Mouse (Mus musculus): ENCODE data around the gene Ttc34. TPM values are rescaled to one million over a fixed set of nuclear protein-coding genes. Genes with fewer than 3 reads are reported as not detected.

Ttc34 gene
- polyA plus RNA-seq, 1 experiment from 2014 or later: not detected

DNA sequence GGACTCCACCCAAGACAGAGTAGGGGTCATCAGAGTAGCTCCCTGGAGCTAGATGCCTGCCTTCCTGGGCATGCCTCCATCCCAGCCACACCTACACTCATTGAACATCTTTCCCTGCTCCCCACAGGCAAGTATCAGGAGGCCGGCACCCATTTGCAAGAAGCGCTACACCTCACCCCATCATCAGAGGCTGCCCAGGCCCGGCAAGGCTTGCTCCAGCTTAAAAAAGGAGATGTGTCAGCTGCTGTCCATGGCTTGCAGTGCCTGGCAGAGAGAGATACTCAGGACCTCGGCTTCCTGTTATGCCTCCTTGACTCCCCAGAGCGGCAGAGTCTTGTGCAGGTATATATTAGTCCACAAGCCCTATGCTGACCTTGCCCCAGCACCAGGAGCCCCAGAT is 24.7 kb downstream of the Ttc34 start:
- Histone ChIP-seq H3K27ac (no peak overlapping the region), H3K4me3 (replicated peaks) (no peak overlapping the region), H3K4me2 (replicated peaks) (no peak overlapping the region), H3K27me3 (replicated peaks) (peaks cover 2% of the 10 kb centered on the region; the same call in 1 of the 2 replicates), H3K4me1 (replicated peaks) (peaks cover 7% of the 10 kb centered on the region), H3K9ac (no peak overlapping the region), H3K36me3 (no peaks in the 10 kb centered on the region), H3K9me3 (no peaks in the 10 kb centered on the region)
- ATAC-seq: no peak
- WGBS: 72% methylated on average over 5 of the region's 5 CpGs

DNA sequence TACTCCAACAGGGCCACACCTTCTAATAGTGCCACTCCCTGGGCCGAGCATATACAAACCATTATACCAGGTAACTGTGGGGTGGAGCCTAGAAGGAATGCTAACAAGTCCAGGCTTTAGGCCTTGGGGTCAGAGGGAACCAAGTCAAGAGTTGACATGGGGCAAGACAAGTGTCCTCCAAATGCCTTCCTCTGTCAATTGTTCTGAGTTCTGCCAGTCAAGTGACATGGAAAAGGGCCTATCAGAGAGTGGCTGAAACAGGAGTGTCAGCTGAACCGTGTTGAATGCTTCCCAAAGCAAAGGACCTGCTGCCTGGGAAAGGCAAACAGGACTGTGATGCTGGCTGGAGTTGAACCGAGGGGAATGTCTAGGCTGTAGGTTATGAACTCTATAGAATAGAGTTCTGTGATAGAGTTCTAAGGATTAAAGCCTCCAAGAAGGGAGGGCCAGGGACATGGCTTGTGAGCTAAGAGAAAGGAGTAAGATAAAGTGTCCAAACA is 26.2 kb downstream of the Ttc34 start:
- Histone ChIP-seq H3K27ac (no peak overlapping the region), H3K9ac (no peak overlapping the region), H3K4me3 (replicated peaks) (no peak overlapping the region), H3K9me3 (no peaks in the 10 kb centered on the region), H3K36me3 (no peaks in the 10 kb centered on the region), H3K4me2 (replicated peaks) (no peak overlapping the region), H3K27me3 (replicated peaks) (no peaks in the 10 kb centered on the region; the same call in 1 of the 2 replicates), H3K4me1 (replicated peaks) (peaks cover 7% of the 10 kb centered on the region)
- ATAC-seq: no peak; the same call in 1 of the 2 replicates
- 77% methylated on average over 3 of the region's 3 CpGs for WGBS

DNA sequence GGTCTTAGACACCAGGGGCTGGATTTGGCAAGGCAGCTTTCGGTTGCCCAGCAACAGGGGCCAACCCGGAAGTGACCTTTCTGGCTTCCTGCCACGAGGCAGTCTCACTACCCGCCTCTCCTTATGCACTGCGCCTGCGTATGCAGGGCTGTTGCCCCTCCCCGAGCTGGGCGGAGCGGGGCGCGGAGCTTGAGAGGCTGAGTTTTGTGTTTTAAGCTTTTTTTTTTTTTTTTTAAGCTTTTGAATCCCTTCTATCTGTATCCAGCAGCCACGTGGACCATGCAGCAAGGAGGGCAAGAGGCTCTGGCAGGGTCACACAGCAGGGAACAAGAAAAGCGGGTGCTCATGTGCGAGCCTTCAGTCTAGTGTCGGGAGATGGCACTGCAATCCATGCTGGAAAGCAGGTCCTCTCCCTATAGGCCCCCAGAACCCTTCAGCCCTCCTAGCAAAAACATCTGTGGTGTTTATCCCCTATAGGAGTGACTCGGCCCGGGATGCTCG is 27.1 kb downstream of the Ttc34 start:
- Histone ChIP-seq H3K27ac (peak overlapping the region; percentile 57), H3K27me3 (replicated peaks) (no peaks in the 10 kb centered on the region; the same call in 1 of the 2 replicates), H3K4me1 (replicated peaks) (peaks cover 7% of the 10 kb centered on the region), H3K4me2 (replicated peaks) (peak overlapping the region; percentile 61), H3K4me3 (replicated peaks) (peak overlapping the region; percentile 35), H3K9me3 (no peaks in the 10 kb centered on the region), H3K36me3 (no peaks in the 10 kb centered on the region), H3K9ac (peak overlapping the region; percentile 44)
- ATAC-seq: peak; percentile 96
- WGBS: under 1% methylated on average over 18 of the region's 18 CpGs

DNA sequence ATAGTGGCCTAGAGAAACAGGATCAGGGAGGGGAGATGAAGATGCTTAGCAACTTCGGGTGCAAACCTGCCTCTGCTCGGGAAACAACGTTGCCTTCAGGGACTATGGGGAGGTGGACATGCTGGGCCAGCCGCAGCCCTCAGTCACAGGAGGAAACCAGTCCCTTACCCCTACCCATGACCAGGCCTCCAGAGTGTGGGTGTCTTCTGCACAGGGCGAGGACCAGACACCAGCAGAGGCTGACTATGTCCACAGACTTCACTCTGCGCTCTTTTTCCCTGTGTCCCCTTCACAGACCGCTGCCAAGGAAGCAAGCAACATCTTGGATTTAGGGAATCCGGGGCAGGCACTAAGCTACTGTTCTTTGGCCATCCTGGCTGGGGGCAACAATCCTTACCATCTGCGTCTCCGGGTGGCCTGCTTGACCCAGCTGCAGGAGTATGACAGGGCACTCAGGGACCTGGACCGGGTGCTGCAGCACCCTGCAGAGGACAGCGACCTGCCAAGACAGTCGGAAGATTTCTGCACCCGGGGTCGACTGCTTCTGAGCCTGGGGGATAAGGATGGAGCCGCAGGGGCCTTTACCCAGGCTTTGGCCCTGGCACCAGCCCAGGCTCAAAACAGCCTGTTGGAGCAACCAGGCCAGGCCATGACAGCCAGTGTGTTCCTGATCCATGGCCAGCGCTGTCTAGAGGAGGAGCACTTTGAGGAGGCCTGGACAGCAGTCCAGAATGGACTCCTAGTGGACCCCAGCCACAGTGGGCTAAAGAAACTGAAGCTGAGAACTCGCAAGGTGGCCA is 27.9 kb downstream of the Ttc34 start:
- Histone ChIP-seq H3K9ac (0 out of 2 replicates have a peak overlapping the region, but pooled peaks have one; percentile 44), H3K4me1 (replicated peaks) (peaks cover 7% of the 10 kb centered on the region), H3K36me3 (no peaks in the 10 kb centered on the region), H3K27me3 (replicated peaks) (no peaks in the 10 kb centered on the region), H3K4me3 (replicated peaks) (no peak overlapping the region), H3K27ac (peak overlapping the region; percentile 57; the same call in 1 of the 2 replicates), H3K9me3 (no peaks in the 10 kb centered on the region), H3K4me2 (replicated peaks) (peak overlapping the region; percentile 61)
- WGBS: 79% methylated on average over 18 of the region's 18 CpGs
- ATAC-seq: peak; percentile 24; the same call in 1 of the 2 replicates

DNA sequence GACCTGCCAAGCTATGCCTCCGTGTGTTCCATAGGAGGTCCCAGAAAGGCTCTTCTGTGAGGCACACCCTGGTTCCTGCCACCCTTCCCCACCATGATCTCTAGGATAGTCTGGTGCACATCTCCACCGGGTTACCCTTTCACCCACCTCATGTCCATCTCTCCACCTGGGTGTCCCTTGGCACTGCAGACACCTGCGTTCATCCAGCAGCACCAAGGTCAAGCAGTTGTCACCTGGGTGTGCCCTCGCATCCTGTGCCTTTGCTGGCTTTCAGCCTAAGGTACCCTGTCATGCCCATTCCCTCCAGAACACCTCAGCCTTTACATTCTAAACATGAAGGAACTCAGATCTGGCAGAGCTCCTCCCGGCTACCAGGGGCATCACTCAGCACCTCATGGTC is 29.1 kb downstream of the Ttc34 start:
- H3K27me3 ChIP-seq (replicated peaks): no peaks in the 10 kb centered on the region
- H3K9me3 ChIP-seq: no peaks in the 10 kb centered on the region
- 87% methylated on average over 5 of the region's 5 CpGs for WGBS
- H3K27ac ChIP-seq: no peak overlapping the region
- no peak for ATAC-seq
- no peak overlapping the region for H3K9ac ChIP-seq
- peaks cover 7% of the 10 kb centered on the region for H3K4me1 ChIP-seq (replicated peaks)
- no peak overlapping the region for H3K4me2 ChIP-seq (replicated peaks)
- H3K4me3 ChIP-seq (replicated peaks): no peak overlapping the region
- H3K36me3 ChIP-seq: no peaks in the 10 kb centered on the region

DNA sequence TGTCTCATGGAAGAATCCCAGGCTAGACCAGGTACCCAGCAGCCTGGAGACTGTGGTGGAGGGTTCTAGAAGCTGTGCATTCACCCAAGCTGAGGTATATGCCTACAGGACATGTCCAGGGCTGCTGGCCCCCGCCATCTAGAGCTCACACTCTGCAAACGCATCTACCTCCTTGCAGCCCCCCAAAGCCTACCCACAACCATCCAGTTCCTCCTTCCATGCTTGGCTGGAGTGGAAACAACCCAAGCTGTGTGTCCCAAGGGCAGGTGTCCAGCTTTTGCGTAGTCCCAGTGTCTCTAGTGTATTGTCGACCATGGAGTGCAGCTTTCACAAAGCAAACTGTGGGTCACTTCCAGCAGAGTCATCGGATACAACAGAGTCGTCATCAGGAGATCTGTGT is 30.0 kb downstream of the Ttc34 start:
- H3K9me3 ChIP-seq: no peaks in the 10 kb centered on the region
- no peak overlapping the region for H3K27ac ChIP-seq
- no peak for ATAC-seq
- no peaks in the 10 kb centered on the region for H3K36me3 ChIP-seq
- no peak overlapping the region for H3K4me3 ChIP-seq (replicated peaks)
- WGBS: 81% methylated on average over 6 of the region's 6 CpGs
- H3K4me1 ChIP-seq (replicated peaks): peaks cover 7% of the 10 kb centered on the region
- H3K27me3 ChIP-seq (replicated peaks): no peaks in the 10 kb centered on the region
- H3K9ac ChIP-seq: no peak overlapping the region
- H3K4me2 ChIP-seq (replicated peaks): no peak overlapping the region

DNA sequence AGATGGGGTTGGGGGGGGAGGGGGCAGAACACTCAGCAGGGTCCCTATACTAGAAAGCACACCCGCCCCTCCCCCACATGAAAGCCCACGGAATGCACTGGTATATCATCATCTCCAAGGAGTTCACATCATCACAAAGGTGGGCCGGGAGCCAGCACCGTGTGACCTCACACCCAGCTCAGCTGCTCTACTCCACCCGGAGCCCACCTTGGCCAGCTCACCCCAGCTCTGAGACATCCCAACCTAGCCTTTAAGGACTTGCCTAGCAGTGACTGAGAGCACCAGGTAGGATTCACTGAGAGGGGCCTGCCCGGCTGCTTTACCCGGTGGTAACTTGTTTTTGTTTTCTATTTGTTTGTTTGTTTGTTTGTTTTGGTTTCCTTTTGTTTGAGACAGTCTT is 32.2 kb downstream of the Ttc34 start, which contains the start of gene Mmel1:
Mmel1 (plus strand) TSS at position 146 of the 400 bp plus-strand sequence.
- no peak within 1 kb of the TSS for H3K4me2 ChIP-seq (replicated peaks)
- no peaks in the 10 kb centered on the region for H3K27me3 ChIP-seq (replicated peaks)
- H3K36me3 ChIP-seq: no peaks in the 10 kb centered on the region
- no peak within 1 kb of the TSS for H3K27ac ChIP-seq
- no peaks in the 10 kb centered on the region for H3K9me3 ChIP-seq
- H3K4me3 ChIP-seq (replicated peaks): no peak within 1 kb of the TSS
- ATAC-seq: no peak
- 79% methylated on average over 7 of the region's 7 CpGs for WGBS
- H3K9ac ChIP-seq: no peak within 1 kb of the TSS
- H3K4me1 ChIP-seq (replicated peaks): peaks cover 7% of the 10 kb centered on the region

DNA sequence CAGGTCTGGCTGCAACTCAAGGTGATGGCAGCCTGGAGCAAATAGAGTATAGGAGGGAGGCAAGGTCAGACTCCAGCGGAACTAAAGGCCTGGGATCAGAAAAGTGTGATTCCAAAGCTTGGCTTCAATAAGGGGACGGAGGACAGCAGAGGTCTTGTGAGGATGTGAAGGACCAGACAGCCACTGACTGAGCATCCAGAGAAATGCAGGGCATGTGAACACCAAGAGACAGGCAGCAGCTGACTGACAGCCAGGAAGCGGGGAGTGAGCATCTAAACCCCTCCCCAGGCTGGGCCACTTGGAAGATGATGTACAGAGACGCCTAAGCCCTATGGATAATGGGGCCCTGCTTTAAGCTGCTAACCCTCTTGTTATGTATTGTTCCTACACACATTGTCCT is 33.5 kb downstream of the Ttc34 start:
- 77% methylated on average over 4 of the region's 4 CpGs for WGBS
- no peak for ATAC-seq
- H3K9ac ChIP-seq: no peak overlapping the region
- H3K4me1 ChIP-seq (replicated peaks): no peaks in the 10 kb centered on the region
- H3K4me3 ChIP-seq (replicated peaks): no peak overlapping the region
- H3K27ac ChIP-seq: no peak overlapping the region
- no peaks in the 10 kb centered on the region for H3K9me3 ChIP-seq
- H3K27me3 ChIP-seq (replicated peaks): no peaks in the 10 kb centered on the region
- H3K36me3 ChIP-seq: no peaks in the 10 kb centered on the region
- H3K4me2 ChIP-seq (replicated peaks): no peak overlapping the region

DNA sequence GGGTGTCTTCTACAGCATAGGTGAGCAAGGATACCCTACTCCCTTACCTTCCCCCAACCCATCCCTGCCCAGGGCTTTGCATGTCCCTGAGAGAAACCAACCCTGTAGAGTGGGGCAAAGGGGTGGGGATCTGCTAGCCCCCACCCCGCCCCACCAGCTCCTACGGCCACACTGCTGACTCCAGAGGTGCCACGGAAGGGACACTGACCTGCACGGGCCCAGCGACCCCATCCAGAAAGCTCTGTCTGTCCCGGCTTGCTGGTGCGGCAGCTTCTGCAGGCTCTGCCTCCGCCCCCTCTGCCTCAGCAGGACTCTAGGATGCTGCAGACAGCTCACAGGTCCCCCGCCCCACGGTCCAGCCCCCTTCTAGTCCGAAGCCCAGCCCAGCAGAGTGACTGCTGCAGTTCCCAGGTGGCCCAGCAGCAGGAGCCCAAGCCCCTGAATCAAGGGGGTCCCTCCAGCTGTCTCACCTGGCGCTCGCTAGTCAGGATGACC is 34.5 kb downstream of the Ttc34 start:
- H3K9ac ChIP-seq: 0 out of 2 replicates have a peak overlapping the region, but pooled peaks have one; percentile 10
- no peak overlapping the region for H3K27ac ChIP-seq
- peak; percentile 48 for ATAC-seq
- H3K36me3 ChIP-seq: no peaks in the 10 kb centered on the region
- no peak overlapping the region for H3K4me3 ChIP-seq (replicated peaks)
- 2% methylated on average over 13 of the region's 13 CpGs for WGBS
- H3K4me1 ChIP-seq (replicated peaks): no peaks in the 10 kb centered on the region
- H3K27me3 ChIP-seq (replicated peaks): 0 out of 2 replicates have a peak, but pooled peaks cover 4% of the 10 kb centered on the region
- peak overlapping the region; percentile 35; the same call in 1 of the 2 replicates for H3K4me2 ChIP-seq (replicated peaks)
- H3K9me3 ChIP-seq: no peaks in the 10 kb centered on the region

DNA sequence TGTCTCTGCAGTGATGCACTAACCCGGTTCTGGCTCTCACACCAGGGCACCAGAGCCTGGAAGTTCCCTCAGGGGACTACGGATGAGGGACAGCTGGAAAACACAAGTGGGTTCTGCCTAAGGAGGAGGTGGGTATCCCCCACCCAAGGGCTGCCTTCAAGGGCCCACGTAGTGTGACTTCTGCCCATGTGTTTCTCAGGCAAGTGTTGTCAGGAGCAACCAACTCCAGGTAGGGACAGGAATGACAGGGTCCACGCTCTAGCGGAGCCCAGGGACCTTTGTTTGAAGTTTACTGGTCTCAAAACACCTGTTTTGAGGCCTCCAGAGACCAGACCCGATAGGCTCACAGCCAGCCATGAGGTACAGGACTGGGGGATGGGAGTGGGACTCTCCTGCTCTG is 35.9 kb downstream of the Ttc34 start:
- 62% methylated on average over 6 of the region's 6 CpGs for WGBS
- no peak overlapping the region for H3K4me2 ChIP-seq (replicated peaks)
- no peak overlapping the region for H3K27ac ChIP-seq
- 0 out of 2 replicates have a peak, but pooled peaks cover 4% of the 10 kb centered on the region for H3K27me3 ChIP-seq (replicated peaks)
- H3K36me3 ChIP-seq: no peaks in the 10 kb centered on the region
- no peak overlapping the region for H3K9ac ChIP-seq
- no peak overlapping the region for H3K4me3 ChIP-seq (replicated peaks)
- no peaks in the 10 kb centered on the region for H3K4me1 ChIP-seq (replicated peaks)
- no peaks in the 10 kb centered on the region for H3K9me3 ChIP-seq
- ATAC-seq: no peak

DNA sequence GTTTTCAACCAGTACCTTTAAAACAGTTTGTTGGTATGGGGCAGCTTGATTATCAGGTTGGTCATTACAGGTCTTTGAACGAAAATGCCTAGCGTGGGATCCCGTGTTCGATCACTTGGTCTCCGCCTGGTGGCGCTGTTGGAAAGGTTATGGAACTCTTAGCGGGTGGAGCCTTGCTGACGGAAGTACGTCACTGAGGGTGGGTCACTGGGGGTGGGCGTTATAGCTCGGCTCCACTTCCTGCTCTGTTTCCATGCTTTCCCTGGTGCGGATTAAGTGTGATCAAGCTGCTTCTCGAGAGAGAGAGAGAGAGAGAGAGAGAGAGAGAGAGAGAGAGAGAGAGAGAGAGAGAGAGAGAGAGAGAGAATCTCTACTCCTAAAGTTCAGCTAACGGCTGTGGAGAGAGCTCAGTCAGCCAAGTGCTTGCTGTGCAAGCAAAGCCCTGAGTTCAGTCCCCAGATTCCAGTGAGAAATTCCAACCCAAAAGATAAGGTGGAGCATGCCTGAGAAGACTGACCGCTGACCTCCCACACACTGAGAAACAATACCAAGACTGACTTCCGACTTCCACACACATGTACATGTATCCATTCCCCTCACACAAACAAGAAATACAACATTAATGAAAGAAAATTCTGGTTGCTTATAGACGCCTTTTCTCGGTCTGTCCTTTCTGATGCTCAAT is 40.7 kb downstream of the Ttc34 start:
- H3K4me1 ChIP-seq (replicated peaks): 0 out of 2 replicates have a peak, but pooled peaks cover 6% of the 10 kb centered on the region
- H3K27ac ChIP-seq: peak overlapping the region; percentile 72
- 7% methylated on average over 18 of the region's 18 CpGs for WGBS
- ATAC-seq: peak; percentile 97
- H3K36me3 ChIP-seq: no peaks in the 10 kb centered on the region
- H3K9ac ChIP-seq: no peak overlapping the region
- no peaks in the 10 kb centered on the region for H3K9me3 ChIP-seq
- peak overlapping the region; percentile 31 for H3K4me3 ChIP-seq (replicated peaks)
- H3K27me3 ChIP-seq (replicated peaks): 0 out of 2 replicates have a peak, but pooled peaks cover 4% of the 10 kb centered on the region
- peak overlapping the region; percentile 62 for H3K4me2 ChIP-seq (replicated peaks)

DNA sequence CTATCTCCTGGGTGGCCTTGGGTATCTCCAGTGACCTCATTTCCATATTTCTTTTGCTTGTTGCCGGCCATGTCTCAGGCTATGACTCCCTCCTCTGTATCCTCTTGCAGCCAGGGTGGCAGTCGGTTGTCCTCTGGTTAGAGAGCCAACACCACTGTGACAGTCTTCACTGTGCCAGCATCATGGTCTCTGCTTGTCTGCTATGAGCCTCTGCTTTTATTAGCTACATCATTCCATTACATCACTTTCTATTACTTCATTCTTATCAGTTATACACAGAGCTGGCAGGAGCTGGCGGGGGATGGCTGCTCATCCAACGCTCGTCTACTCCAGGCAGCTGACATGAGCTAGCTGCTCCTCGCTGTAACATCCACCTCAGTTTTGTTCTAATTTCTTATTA is 43.5 kb downstream of the Ttc34 start:
- H3K36me3 ChIP-seq: no peaks in the 10 kb centered on the region
- no peak overlapping the region for H3K4me2 ChIP-seq (replicated peaks)
- no peak; the same call in 1 of the 2 replicates for ATAC-seq
- no peak overlapping the region for H3K9ac ChIP-seq
- 0 out of 2 replicates have a peak, but pooled peaks cover 4% of the 10 kb centered on the region for H3K27me3 ChIP-seq (replicated peaks)
- H3K4me1 ChIP-seq (replicated peaks): 0 out of 2 replicates have a peak, but pooled peaks cover 6% of the 10 kb centered on the region
- 70% methylated on average over 6 of the region's 6 CpGs for WGBS
- no peak overlapping the region for H3K4me3 ChIP-seq (replicated peaks)
- H3K9me3 ChIP-seq: no peaks in the 10 kb centered on the region
- H3K27ac ChIP-seq: no peak overlapping the region
